Mouse (Mus musculus) layer of hippocampus, postnatal 36 days (tissue): ENCODE results near the gene 1700034J05Rik. TPM values are rescaled to one million over a fixed set of nuclear protein-coding genes. Genes with fewer than 3 reads are reported as not detected.

Experiments used
- DNase-seq, 2 experiments: peaks; one replicate each; pipeline ENCODE4 v3.0.0; 2022
- total RNA-seq, 2 experiments: library from RNA; stranded (reverse); gene quantifications; 2 replicates each; pipeline ENCODE4 v1.2.3; 2021

The 1700034J05Rik gene
- total RNA-seq, 2 experiments from 2014 or later: not detected

DNA sequence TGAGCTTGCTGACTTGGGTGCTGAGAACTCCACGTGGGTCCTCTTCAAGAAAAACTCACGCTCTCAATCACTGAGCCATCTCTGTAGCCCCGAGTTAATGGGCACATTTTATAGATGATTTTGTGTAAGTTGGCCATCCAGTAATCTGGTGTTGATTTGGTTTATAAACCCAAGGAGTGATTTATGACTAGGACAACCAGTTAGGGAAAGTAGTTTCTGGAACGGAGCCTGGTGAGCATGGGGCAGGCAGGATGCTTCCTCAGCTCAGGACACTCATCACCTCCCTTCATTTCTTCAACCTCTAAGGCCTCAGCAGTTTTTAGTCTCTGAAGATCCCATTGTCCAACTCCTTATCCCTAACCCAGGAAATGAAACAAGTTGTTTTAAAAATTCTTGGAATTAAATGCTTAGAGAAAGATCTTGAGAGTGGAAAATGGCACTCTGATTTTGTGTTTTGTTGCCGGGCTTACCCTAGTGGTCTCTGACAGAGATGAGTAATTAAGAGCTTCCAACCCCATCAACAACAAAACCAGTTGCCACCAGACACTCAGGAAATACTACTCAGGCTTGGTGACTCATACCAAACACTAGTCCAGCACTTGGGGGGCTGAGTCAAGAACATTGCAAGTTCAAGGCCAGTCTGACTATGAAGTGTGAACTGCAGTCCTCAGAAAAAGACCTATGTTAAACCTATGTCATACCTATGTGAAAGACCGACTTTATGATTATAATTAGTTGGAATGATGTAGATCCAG lies 9.4 kb upstream of the 1700034J05Rik start:
- no peak for DNase-seq

DNA sequence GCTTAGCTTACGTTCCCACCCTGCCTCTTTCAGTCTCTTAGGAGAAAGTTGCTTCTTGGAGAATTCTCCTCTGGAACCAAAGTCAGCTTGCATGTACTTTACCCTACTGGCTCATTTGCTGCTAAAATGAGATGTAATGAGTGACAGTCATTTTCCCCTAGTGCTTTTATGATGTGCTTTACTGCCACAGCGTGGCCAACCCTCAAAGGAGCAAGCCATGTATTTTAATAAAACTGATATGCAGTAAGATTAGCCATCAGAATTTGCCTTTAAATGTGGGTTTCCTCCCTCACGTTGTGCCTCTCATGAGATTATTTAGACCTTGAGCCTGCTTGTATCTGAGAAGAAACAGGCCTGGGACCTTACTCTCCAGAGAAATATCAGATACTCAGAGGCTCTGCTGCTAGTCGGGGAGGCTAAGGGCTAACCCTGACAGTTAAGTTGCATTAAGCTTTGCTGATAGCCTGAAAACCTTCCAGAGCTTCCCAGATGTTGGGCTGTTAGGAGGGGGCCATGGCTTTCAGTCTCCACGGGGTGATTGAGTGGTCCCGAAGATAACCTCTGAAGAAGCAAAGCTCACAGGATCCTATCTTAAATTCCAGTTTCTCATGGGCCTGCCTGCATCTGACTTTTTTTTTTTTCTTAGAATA lies 7.7 kb upstream of the 1700034J05Rik start:
- DNase-seq: no peak

DNA sequence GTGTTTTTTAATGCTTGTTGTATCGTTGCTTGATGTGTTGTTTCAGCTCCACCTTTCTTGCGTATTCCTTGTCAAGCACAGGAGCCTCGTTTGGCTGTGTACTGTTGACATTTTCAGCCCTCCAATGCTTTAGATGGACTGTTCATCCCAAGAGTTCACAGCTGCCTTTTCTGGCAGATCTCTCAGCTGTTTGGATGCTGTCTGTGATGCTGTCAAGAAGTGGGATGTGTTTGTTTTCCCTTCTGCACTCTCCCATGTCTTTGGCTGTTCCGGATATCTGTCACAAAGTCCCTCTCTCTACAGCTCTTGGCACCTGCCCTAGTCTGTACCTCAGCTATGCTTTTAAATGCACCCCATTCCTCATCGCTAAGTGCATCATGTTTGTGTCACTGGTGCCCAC lies 6.7 kb upstream of the 1700034J05Rik start:
- no peak for DNase-seq

DNA sequence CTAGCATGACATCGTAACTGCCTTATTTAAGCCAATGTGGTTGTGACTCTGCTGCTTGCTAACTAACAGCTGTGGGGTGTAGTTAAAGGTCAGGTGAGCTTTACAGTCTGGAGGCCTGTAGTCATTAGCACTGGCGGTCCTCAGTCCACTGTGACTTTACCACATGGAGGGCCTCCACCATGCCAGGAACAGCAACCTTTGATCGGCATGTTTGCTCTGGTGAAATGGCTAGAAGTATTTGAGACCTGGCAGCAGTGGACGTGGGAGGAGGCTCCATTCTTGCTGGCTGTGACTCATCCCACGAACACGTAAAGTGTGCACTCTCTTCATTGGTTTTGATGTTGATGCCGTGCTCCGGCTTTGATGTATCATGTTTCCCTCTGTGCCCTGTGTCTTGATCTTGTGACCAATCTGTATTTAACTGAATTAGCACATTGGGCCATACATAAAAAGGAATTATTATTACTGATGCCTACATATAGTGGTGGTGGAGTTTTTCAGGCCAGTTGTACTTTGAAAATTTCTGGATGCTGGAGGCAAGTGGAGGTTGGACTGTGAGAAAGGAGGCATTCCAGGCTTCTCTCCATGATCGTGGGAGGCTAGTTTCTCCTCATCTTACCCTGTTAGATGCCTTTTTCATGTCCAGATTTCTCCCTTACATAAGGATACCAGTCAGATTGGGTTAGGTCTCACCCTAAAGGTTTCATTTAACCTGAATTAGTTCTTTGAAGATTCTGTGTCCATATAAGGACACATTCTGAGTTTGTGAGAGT lies 5.9 kb upstream of the 1700034J05Rik start:
- no peak for DNase-seq

DNA sequence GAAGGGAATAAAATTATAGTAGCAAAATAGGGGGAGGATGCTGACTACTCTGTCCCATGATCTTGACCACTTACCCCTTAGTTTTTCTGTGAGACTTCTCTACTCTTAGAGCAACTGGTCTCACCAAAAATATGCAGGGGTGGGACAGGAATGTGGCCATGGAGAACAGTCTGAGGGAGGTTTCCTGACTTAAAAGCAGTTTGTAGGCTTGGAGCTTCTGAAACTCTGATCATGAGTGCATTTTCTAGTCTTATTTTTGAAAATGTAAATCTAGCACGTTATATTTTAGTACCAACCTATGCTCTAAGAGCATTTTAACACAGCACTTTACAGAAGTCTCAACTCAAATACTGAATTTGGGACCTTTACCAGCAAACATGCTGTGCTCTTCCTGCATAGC lies 4.5 kb upstream of the 1700034J05Rik start:
- no peak for DNase-seq

DNA sequence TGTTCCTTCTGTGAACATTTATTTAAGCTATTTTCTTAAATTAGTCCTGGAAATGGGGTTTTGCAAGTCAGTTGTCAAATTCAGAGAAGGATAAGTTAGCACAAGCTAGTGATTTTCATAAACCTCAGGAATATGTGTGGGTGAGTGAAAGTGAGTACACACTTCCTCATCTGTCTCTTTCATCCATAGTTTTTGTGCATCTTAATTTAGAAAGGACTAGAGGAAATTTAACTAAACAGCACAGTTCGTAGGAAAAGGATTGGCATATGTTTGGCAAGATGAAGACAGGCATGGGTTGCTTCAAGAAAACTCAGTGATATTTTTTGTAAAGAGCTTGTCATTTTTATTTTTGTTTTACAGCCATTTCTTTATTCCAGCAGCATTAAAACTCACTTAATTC lies 2.7 kb upstream of the 1700034J05Rik start:
- DNase-seq: no peak

DNA sequence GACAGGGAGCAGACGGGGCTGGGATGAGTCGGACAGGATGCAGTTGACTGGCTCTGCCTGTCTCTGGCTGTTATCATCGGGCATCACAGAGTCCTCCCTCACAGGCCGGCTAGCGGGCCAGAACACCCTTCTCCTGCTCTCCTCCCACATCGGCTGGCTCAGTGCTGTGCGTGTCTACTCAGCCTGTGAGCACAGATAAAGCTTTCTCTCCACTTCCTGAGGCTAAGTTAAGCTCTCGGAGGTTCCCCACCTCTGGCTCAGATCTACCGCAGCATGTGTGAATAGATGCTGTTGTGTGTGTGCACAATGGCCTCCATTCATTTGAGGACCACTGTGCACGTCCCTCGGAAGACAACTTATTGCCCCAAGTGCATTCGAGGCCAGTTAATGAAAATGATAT lies 1.7 kb upstream of the 1700034J05Rik start:
- peak; percentile 30 to 41 for DNase-seq

DNA sequence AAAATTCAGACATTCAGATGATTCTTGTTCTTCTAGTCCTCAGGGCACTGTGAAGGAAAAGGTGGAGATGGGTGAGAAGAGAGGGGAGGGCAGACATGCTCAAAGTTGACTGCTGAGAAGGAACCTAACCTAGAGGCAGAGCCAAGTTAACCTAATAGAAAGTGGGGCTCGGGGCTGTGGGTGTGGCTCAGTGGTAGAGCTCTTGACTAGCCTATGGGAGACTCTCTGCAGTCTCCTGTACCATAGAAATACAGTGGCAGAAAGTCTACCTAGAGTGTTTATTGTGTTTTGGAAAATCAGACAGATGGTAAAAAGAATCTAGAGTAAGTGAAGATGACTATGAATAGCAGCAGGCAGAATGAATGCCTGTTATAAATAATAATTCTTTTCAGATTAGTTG lies 1.3 kb upstream of the 1700034J05Rik start:
- DNase-seq: no peak

DNA sequence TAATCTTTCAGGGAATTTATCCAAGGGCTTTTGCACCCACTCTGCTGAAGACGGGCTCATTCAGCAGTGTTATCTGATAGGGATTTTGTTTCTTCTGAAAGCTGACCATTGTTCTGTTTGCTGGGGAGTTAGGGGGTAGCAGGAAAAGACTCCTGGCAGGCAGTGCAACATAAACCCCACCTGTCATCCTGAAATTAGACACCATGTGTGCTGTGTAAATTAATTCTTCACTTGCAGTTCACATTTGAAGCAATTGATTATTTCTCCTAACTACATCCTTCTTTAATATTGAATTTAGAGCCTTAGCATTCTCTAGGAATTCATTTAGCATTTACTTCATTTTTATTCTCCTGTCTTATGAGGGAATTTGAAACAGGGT lies 3.8 kb downstream of the 1700034J05Rik start:
- no peak for DNase-seq

DNA sequence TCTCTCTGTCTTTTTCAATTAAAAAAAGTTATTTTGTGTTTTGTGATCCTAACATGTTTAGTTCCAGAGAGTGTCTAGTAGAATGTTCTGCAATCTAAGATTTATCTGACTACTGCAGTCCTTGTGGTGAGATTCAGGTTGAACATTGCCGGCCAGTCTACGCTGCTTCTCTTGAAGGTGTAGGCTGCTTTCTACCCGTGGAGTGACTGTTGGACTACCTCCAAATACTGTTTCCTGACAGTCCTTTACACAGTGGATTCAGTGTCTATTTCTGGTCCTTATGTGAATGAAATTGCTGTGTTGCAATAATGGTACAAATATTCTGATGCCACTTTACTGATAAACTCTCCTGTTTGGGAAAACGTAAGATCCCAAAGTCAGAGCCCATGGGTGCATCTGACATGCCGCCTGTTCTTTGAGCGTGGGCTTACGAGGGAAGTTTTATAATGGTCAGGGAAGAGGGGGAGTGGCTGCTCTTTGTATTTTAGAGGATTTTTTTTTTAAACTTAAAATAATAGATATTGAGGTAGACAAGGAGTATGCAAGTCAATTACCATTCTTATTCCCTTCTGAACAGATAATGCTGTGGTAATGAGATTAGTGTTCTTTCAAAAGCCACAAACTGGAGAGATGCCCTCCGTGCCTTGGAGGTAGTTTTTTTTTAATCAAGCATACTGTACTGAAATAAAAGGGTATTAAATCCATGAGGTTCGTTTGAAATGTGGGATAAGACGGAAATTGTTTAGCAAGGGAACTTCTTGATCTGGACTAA lies 4.4 kb downstream of the 1700034J05Rik start:
- no peak for DNase-seq

DNA sequence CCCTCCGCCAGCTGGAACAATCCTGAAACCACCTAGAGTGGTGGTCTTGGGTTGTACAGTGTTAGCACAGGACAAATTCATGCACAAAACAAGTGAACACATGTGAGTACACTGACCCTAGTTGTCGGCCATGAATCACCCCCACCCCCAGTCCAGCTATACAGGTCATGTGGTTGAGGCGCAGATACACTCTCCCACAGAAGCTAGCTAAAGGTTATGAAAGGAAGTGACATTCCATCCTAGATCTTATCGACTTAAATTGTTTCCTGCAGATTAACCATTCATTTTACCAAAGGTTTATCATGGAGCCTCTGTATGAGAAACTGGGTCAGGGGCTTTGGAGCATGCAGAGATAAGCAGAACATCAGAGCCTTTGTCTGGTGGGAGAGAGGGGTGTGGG lies 7.0 kb downstream of the 1700034J05Rik start:
- no peak for DNase-seq

DNA sequence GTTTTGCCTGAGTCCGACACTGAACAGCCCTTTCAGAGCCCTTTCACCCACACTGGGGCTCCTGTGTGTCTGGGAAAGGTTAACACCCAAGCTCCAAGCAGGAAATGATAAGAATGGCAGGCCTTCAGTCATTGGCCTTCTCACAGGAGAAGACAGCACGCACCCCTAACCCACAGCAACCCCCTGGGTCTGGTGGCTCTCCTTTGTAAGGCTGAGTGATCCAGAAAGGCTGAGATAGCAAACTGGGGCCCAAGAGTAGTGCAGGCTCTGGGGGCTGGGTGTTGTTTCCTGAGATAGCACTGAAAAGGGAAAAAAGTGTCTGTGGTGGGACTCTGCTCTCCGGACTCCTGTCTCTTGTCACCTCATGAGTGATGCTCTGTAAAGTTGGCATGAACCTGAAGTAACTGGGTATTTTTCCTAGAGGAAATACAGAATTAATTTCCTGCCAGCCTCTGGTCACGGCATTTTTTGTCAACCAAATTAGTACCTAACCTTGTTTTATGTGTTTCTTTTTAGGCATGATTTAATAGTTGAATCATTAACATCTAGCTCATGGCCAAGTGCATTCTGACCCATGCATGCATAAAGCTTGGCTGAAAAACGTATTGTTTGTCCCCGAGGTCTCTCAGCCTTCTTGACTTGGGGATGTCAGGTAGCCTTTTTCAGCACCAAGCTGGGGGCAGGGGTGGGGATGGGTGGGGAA lies 7.7 kb downstream of the 1700034J05Rik start:
- no peak for DNase-seq

DNA sequence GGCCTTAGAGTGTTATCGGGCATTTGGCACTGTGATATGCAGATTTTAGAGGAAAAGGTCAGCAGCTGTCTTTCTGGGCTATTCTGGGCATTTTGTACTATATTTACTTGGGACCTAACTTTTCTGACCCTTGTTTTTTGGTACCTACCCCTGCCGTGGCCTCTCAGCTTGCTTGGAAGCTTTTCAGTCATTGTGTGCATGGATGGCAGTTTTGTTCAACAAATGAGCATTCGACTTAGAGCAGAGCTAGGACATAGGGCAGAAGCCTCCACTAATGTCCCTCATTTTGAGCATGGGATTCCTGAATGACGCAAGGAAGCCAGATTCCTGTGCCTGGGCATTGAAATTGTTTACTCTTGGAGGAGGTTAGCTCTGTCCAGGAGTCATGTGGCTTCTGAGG lies 9.4 kb downstream of the 1700034J05Rik start:
- DNase-seq: no peak

DNA sequence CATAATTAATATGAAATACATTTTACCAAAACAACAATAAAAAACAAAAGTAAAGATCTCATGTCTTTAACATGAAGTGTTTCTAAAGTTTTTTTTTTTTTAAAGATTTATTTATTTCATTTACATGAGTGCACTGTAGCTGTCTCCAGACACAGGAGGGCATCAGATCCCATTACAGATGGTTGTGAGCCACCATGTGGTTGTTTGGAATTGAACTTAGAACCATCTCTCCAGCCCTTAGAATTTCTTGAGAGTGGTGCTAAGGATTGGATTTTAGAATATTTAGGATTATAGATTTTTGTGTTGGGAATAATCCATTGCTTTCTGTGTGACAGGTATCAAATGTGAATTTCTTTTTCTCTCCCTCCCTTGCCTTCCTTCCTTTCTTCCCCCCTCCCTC lies 10.2 kb downstream of the 1700034J05Rik start:
- DNase-seq: no peak

DNA sequence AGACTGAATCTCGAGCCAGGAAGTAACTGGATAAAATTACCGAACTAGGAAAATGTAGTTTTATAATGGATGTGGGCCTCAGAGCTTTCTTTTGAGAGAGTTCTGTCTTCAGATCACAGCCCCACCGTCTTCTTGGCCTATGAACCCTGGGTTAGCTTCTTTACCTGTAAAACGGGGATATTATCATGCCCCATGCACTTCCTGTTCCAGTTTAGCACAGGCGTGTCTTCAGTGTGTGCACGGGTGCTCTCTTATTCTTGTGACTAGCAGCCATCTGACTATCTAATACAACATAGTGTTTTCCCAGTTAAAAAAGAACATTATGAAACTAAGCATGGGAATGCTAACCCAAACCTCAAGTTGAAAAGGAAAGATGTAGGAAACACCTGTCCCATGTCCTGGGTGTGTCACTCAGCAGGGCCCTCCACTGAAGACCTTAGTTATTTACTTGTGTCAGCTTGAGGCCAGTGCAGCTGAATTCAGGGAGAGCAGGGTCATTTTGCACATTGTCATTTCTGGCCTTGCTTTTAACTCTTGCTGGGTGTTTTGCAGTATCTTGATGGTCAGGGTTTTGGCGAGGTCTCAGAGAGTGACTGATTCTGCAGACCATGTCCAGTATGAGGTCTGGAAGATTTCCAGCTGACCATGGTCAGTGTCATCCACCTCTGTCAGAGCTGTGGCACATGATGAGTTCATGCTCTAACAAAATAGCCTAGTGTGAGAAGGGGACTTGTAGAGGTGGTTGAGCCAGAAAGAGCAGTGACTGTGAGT lies 12.5 kb downstream of the 1700034J05Rik start:
- DNase-seq: no peak

DNA sequence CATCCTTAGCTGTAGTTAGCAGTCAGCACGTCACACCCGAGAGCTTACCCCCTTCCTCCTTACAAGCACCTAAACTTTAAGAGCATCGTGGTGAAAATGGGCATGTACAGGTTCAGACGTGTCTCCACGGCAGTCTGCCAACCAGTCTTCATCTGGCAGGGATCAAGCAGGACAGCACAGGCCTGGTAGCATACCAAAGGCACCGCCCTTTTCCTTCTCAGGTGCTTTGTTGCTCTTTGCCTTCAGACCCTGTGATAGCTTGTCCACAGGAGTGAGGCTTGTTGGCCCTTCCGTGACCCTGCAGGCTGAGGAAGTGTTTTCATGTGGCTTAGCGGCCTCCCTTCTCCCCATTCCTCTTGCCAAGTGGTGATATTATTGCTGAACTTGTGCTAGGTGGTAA lies 15.2 kb downstream of the 1700034J05Rik start:
- no peak for DNase-seq

DNA sequence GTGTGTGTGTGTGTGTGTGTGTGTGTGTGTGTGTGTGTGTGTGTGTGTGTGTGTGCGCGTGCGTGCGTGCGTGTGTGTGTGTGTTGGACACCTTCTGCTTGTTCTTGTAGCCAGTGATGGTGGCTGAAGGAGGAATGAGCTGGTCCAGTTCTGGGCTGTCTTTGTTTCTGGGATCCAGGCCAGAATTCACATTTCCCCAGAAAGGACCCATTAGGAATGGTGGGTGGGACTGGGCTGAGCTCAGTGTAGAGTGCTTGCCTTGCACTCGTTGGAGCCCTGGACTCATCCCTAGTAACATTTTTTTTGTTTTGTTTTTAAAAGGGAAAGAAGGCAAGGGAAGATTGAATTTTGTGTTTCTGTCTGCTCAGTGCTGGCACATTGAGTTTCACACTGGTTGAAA lies 18.3 kb downstream of the 1700034J05Rik start:
- no peak for DNase-seq

DNA sequence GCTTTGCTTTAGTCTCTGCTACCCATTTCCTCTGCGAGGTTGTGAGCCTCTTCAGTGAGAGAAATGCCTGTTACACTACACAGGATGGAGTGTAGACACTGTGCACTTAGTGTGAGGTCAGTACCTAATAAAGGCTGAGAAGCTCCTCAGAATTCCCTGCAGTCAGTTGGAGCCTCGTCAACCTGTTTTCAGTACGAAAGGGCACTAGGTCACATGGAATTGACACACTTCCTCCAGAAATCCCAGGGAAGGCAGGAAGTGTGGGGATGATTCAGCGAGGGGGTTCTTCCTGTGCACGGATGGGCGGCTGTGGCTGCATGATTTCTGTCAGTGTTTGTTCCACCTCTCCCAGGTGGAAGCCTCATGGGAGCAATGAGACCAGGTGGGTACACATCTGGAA lies 21.1 kb downstream of the 1700034J05Rik start:
- no peak for DNase-seq

DNA sequence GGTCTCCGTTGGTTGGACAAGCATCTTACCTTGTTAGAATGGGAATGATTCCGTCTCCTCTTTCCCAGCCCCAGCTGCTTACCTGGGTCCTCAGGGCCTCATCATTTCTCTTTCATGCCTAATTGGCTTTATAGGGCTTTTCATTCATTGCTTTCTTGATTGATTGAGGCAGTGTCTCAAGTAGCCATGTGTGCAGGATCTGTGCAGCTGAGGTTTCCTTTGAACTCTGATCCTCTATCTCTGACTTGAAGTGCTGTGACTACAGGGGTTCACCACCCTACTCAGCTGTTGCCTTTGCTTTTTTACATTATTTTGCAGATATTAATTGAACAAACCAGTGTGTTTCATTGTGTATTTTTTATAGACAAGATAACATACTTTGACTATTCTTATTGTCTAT lies 25.2 kb downstream of the 1700034J05Rik start:
- no peak for DNase-seq

DNA sequence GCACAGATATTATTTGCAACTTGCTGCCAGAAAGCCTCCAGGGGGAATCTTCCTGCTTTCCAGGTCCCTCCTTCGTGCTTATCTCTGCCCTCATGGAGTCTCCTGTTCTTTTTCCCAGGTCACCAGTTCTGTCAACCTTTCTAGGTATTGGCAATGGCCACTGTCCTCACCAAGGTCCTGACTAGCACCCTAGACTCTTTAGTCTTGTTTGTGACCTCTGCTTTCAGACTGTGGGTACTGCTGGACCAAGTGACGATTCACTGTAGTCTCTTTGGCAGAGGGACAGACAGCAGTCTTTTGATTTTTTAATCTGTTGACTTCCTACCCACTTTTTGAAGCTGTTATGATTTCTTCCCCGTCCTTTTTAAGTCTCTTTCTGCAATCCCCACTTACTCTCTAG lies 26.1 kb downstream of the 1700034J05Rik start:
- DNase-seq: no peak

DNA sequence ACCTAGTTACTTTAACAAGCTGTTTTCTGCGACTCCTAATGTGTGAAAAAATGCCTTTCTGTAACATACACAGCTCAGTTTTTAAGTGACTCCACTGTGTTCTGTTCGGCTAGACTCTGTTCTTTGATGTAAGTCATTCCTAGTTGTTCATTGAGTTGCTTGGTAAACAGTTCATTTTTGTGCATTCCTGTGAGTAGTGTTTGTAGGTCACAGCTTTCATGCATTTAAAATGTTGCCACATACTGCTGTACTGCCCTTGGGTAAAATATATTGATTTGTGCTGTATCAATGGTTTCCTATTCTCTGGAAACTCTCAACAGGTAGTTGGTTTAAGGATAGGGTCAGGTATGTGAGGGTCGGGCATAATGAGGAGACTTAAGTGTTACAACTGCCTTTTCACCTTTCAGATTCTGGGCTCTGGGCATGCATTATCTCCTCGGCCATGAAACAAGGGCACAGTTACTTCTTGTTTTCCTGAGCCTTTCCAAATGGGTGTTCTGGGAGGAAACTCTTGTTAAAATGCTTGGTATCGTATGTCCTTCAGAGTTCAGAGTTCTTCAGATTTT lies 27.7 kb downstream of the 1700034J05Rik start:
- no peak for DNase-seq
